Mouse (Mus musculus): ENCODE results near the gene Rmi2. TPM values are rescaled to one million over a fixed set of nuclear protein-coding genes. Genes with fewer than 3 reads are reported as not detected.
"Not testable (repeated sequence)": the region's sequence is repeated elsewhere in the genome, so short reads cannot be mapped to it uniquely, and the experiment has no call there.

Rmi2 gene
- polyA plus RNA-seq, 1 experiment from 2014 or later, result 4.8 TPM

GRCm38 (mm10) chr16:10788866-10789265 is 46.0 kb upstream of the Rmi2 start:
- no peak overlapping the region for H3K27ac ChIP-seq (ENCODE audit: low read depth)
- H3K27me3 ChIP-seq (ENCODE audit: insufficient read depth, low read length), result no peaks in the 10 kb centered on the region
- ATAC-seq (ENCODE audit: insufficient read depth), result no peak
- no peak overlapping the region for H3K4me2 ChIP-seq
- H3K4me3 ChIP-seq (ENCODE audit: low read depth, low read length), result no peak overlapping the region
- TF ChIP-seq CTCF (IDR thresholded peaks at IDR 0.05; ENCODE audit: low read depth), result no peak
- H3K4me1 ChIP-seq (ENCODE audit: insufficient read depth), result peaks cover 6% of the 10 kb centered on the region
- no peaks in the 10 kb centered on the region for H3K9me3 ChIP-seq (ENCODE audit: low read depth, low read length)
- no peaks in the 10 kb centered on the region for H3K36me3 ChIP-seq (ENCODE audit: insufficient read depth)
- WGBS, result 68% methylated on average over 4 of the region's 4 CpGs
- no peak overlapping the region for H3K9ac ChIP-seq
- DNase-seq, result no peak

GRCm38 (mm10) chr16:10790702-10791101 is 44.2 kb upstream of the Rmi2 start, which contains the start of gene Prm3:
TSS of gene Prm3 (minus strand) at chr16:10790914.
- Histone ChIP-seq H3K9me3 (ENCODE audit: low read depth, low read length) (no peaks in the 10 kb centered on the region), H3K4me2 (no peak within 1 kb of the TSS), H3K27ac (ENCODE audit: low read depth) (no peak within 1 kb of the TSS), H3K4me3 (ENCODE audit: low read depth, low read length) (no peak within 1 kb of the TSS), H3K9ac (no peak within 1 kb of the TSS), H3K4me1 (ENCODE audit: insufficient read depth) (peaks cover 6% of the 10 kb centered on the region), H3K36me3 (ENCODE audit: insufficient read depth) (no peaks in the 10 kb centered on the region), H3K27me3 (ENCODE audit: insufficient read depth, low read length) (peaks cover under 1% of the 10 kb centered on the region)
- no peak for DNase-seq
- 63% methylated on average over 9 of the region's 9 CpGs for WGBS
- no peak for ATAC-seq (ENCODE audit: insufficient read depth)
- no peak for TF ChIP-seq CTCF (IDR thresholded peaks at IDR 0.05; ENCODE audit: low read depth)

DNA sequence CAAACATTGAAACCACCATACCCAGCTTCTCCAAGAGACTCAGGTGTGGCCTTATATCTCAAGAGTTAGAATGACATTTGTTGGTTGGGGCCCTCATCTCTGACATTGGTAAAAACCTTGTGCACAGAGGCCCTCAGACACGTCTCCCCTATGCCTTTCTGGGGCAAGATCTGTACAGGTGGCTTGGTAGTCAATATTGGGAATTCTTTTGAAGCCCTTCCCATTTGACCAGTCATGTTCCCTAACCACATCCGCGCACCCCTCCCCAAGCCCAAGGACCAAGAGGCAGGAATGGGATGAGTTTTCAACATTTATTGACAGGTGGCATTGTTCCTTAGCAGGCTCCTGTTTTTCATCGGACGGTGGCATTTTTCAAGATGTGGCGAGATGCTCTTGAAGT is 38.8 kb upstream of the Rmi2 start, which contains the start of gene Prm2:
Gene Prm2 (minus strand): TSS at position 101 of the 400 bp plus-strand sequence.
- H3K36me3 ChIP-seq (ENCODE audit: insufficient read depth), result no peaks in the 10 kb centered on the region
- no peak within 1 kb of the TSS for H3K4me2 ChIP-seq
- no peak for ATAC-seq (ENCODE audit: insufficient read depth)
- H3K9ac ChIP-seq, result no peak within 1 kb of the TSS
- H3K4me1 ChIP-seq (ENCODE audit: insufficient read depth), result no peaks in the 10 kb centered on the region
- TF ChIP-seq CTCF (IDR thresholded peaks at IDR 0.05; ENCODE audit: low read depth), result no peak
- no peaks in the 10 kb centered on the region for H3K9me3 ChIP-seq (ENCODE audit: low read depth, low read length)
- no peak within 1 kb of the TSS for H3K4me3 ChIP-seq (ENCODE audit: low read depth, low read length)
- H3K27me3 ChIP-seq (ENCODE audit: insufficient read depth, low read length), result peaks cover 18% of the 10 kb centered on the region
- no peak for DNase-seq
- 60% methylated on average over 6 of the region's 6 CpGs for WGBS
- H3K27ac ChIP-seq (ENCODE audit: low read depth), result no peak within 1 kb of the TSS

DNA sequence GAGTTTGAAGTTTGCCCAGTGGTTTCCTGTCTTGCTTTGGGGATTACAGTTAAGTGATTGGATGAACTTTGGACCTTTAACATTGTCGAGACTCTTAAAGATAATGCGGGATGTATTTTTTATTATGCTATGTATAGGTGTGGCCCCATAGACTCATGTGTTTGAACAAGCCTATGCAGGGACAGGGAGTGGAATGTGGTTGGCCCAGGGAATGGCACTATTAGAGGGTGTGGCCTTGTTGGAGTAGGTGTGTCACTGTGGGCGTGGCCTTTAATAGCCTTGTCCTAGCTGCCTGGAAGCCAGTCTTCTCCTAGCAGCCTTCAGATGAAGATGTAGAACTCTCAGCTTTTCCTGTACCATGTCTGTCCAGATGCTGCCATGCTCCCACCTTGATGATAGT is 32.4 kb upstream of the Rmi2 start:
- not testable (repeated sequence) for H3K4me2 ChIP-seq; H3K36me3 ChIP-seq (ENCODE audit: insufficient read depth); ATAC-seq (ENCODE audit: insufficient read depth); H3K9me3 ChIP-seq (ENCODE audit: low read depth, low read length); DNase-seq; H3K4me3 ChIP-seq (ENCODE audit: low read depth, low read length); H3K27ac ChIP-seq (ENCODE audit: low read depth); H3K27me3 ChIP-seq (ENCODE audit: insufficient read depth, low read length); H3K9ac ChIP-seq; H3K4me1 ChIP-seq (ENCODE audit: insufficient read depth)
- WGBS, result 79% methylated on average over 3 of the region's 3 CpGs

GRCm38 (mm10) chr16:10805789-10806527 is 28.9 kb upstream of the Rmi2 start, which contains the start of gene Prm1:
TSS of gene Prm1 (minus strand) at chr16:10805839.
- H3K36me3 ChIP-seq (ENCODE audit: insufficient read depth), result no peaks in the 10 kb centered on the region
- no peak within 1 kb of the TSS for H3K4me2 ChIP-seq
- TF ChIP-seq CTCF (IDR thresholded peaks at IDR 0.05; ENCODE audit: low read depth), result no peak
- H3K4me3 ChIP-seq (ENCODE audit: low read depth, low read length), result no peak within 1 kb of the TSS
- WGBS, result 74% methylated on average over 10 of the region's 10 CpGs
- H3K27ac ChIP-seq (ENCODE audit: low read depth), result no peak within 1 kb of the TSS
- H3K9ac ChIP-seq, result no peak within 1 kb of the TSS
- no peaks in the 10 kb centered on the region for H3K9me3 ChIP-seq (ENCODE audit: low read depth, low read length)
- no peaks in the 10 kb centered on the region for H3K27me3 ChIP-seq (ENCODE audit: insufficient read depth, low read length)
- no peak for DNase-seq
- ATAC-seq (ENCODE audit: insufficient read depth), result no peak
- H3K4me1 ChIP-seq (ENCODE audit: insufficient read depth), result no peaks in the 10 kb centered on the region

DNA sequence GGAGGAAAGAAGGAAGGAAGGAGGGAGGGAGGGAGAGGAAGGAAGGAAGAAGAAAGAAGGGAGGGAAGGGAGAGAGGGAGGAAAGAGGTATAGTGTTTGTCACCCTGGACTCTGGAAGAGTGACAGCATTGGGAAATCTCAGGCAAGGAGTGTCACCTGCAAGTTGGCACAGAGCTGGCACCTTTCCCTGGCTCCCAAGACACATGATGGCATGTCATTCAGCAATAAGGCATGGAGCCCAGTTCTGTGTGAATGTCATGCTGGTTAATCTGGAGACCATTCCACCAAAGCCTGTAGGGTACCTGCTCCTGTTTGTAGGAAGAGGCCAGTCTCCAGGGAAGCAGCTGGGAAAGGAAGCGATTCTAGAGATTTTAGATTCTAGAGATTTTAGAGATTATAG is 24.5 kb upstream of the Rmi2 start:
- DNase-seq (no peak), ATAC-seq (ENCODE audit: insufficient read depth) (no peak)
- Histone ChIP-seq H3K27ac (ENCODE audit: low read depth) (no peak overlapping the region), H3K9ac (no peak overlapping the region), H3K4me2 (no peak overlapping the region), H3K36me3 (ENCODE audit: insufficient read depth) (no peaks in the 10 kb centered on the region), H3K4me1 (ENCODE audit: insufficient read depth) (no peaks in the 10 kb centered on the region), H3K9me3 (ENCODE audit: low read depth, low read length) (no peaks in the 10 kb centered on the region), H3K27me3 (ENCODE audit: insufficient read depth, low read length) (no peaks in the 10 kb centered on the region), H3K4me3 (ENCODE audit: low read depth, low read length) (no peak overlapping the region)
- WGBS, result 86% methylated on average over 1 of the region's 1 CpGs
- TF ChIP-seq CTCF (IDR thresholded peaks at IDR 0.05; ENCODE audit: low read depth), result no peak

DNA sequence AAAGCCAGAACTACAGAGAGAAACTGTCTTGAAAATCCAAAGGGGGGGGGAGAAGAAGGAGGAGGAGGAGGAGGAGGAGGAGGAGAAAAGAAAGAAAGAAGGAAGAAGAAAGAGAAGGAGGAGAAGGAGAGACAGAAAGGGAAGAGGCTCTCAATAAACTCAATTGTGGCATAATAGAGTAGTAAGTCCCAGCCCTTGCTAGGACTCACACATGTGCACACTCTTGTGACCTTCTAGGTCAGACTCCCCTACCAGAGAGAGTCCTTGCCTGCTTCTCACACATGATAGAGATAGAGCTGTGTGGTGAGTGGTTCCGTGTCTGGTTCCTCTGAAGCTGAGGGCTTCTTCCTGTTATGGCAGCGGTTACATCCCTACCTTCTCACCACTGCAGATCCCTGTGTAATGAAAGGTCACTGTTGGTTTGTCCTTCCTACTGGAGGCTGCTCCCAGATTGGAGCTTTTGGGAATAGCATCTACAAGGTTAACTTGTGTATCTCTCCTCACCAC is 21.9 kb upstream of the Rmi2 start, which contains the start of gene Gm11172:
Gene Gm11172 (plus strand): TSS at position 51 of the 507 bp plus-strand sequence.
- ATAC-seq (ENCODE audit: insufficient read depth) (no peak), DNase-seq (no peak)
- H3K4me3 ChIP-seq (ENCODE audit: low read depth, low read length), result no peak within 1 kb of the TSS
- no peaks in the 10 kb centered on the region for H3K27me3 ChIP-seq (ENCODE audit: insufficient read depth, low read length)
- H3K4me1 ChIP-seq (ENCODE audit: insufficient read depth), result no peaks in the 10 kb centered on the region
- 67% methylated on average over 2 of the region's 2 CpGs for WGBS
- no peak within 1 kb of the TSS for H3K9ac ChIP-seq
- no peak within 1 kb of the TSS for H3K27ac ChIP-seq (ENCODE audit: low read depth)
- H3K4me2 ChIP-seq, result no peak within 1 kb of the TSS
- TF ChIP-seq CTCF (IDR thresholded peaks at IDR 0.05; ENCODE audit: low read depth), result no peak
- H3K36me3 ChIP-seq (ENCODE audit: insufficient read depth), result no peaks in the 10 kb centered on the region
- no peaks in the 10 kb centered on the region for H3K9me3 ChIP-seq (ENCODE audit: low read depth, low read length)
